8 mouse cellular contexts compared by ENCODE assay signal in genomic region chr14:55491291-55491833, GRCm38 (mm10). TPM values are rescaled to one million over a fixed set of nuclear protein-coding genes. Genes with fewer than 3 reads are reported as not detected.
DNase-seq lines count a peak whose midpoint lies in the region; ATAC-seq and TF ChIP-seq lines count a peak whose summit lies in the region.

No protein-coding gene starts in this region.

- H3K9ac ChIP-seq in heart, embryonic 16.5 days (ENCODE audit: low read length): peak overlapping the region; percentile 74
- H3K9ac ChIP-seq in lung, embryonic 14.5 days: peak overlapping the region; percentile 53

- H3K9me3 ChIP-seq in heart, embryonic 16.5 days (replicated peaks; ENCODE audit: control insufficient read depth, low read length): no peaks in the 10 kb centered on the region
- H3K9me3 ChIP-seq in lung, embryonic 14.5 days (ENCODE audit: low read depth, low read length): no peaks in the 10 kb centered on the region

- H3K4me2 ChIP-seq in heart, embryonic 16.5 days (ENCODE audit: low read depth, low read length): peak overlapping the region; percentile 90
- H3K4me2 ChIP-seq in lung, embryonic 14.5 days: peak overlapping the region; percentile 99

- TF ChIP-seq POLR2A in olfactory bulb, adult 2 months (IDR thresholded peaks at IDR 0.05; ENCODE audit: insufficient read depth, low read depth, low read length): no peak

- under 1% methylated on average over 30 of the region's 30 CpGs for WGBS in heart, embryonic 16.5 days
- WGBS in lung, embryonic 14.5 days: under 1% methylated on average over 30 of the region's 30 CpGs
- under 1% methylated on average over 30 of the region's 30 CpGs for WGBS in olfactory bulb, adult 2 months

- peak; percentile 69 for DNase-seq in NIH3T3 (ENCODE audit: low read depth)
- peak; percentile 56 for DNase-seq in c-Kit-positive CD71-negative TER-119-negative erythroid progenitor cells, embryonic 14.5 days (ENCODE audit: low read depth)
- peak; percentile 50 to 77 for DNase-seq in kidney, postnatal 36 days
- DNase-seq in lung, embryonic 14.5 days: peak; percentile 81
- peak; percentile 42 for DNase-seq in urinary bladder, postnatal 25 days (ENCODE audit: low spot score)

- peak overlapping the region; percentile 76 for H3K4me3 ChIP-seq in heart, embryonic 16.5 days (ENCODE audit: low read length)
- H3K4me3 ChIP-seq in lung, embryonic 14.5 days (ENCODE audit: low read depth, low read length): peak overlapping the region; percentile 66
- H3K4me3 ChIP-seq in olfactory bulb, adult 2 months (ENCODE audit: insufficient read depth, low read depth, low read length): peak overlapping the region; percentile 88

- no peaks in the 10 kb centered on the region; the same call in 1 of the 2 replicates for H3K36me3 ChIP-seq in heart, embryonic 16.5 days (ENCODE audit: control insufficient read depth, insufficient read depth)
- peaks cover 11% of the 10 kb centered on the region; the same call in 1 of the 2 replicates for H3K36me3 ChIP-seq in lung, embryonic 14.5 days (ENCODE audit: insufficient read depth)

- H3K27ac ChIP-seq in heart, embryonic 16.5 days (ENCODE audit: low read length): peak overlapping the region; percentile 47
- peak overlapping the region; percentile 46; the same call in 1 of the 2 replicates for H3K27ac ChIP-seq in lung, embryonic 14.5 days (ENCODE audit: low read depth)
- peak overlapping the region; percentile 85 for H3K27ac ChIP-seq in olfactory bulb, adult 2 months (ENCODE audit: insufficient read depth, low read depth, low read length)

- H3K27me3 ChIP-seq in heart, embryonic 16.5 days (ENCODE audit: control insufficient read depth, insufficient read depth, low read length): no peaks in the 10 kb centered on the region; the same call in 1 of the 2 replicates
- no peaks in the 10 kb centered on the region for H3K27me3 ChIP-seq in lung, embryonic 14.5 days (ENCODE audit: insufficient read depth, low read length)

- H3K4me1 ChIP-seq in heart, embryonic 16.5 days (ENCODE audit: control insufficient read depth, insufficient read depth, low read length): peaks cover 10% of the 10 kb centered on the region
- peaks cover 4% of the 10 kb centered on the region; the same call in 1 of the 2 replicates for H3K4me1 ChIP-seq in lung, embryonic 14.5 days (ENCODE audit: insufficient read depth)
- H3K4me1 ChIP-seq in olfactory bulb, adult 2 months (ENCODE audit: control insufficient read depth, insufficient read depth, low read length): peaks cover 6% of the 10 kb centered on the region

- no peak for TF ChIP-seq CTCF in lung, embryonic 14.5 days (IDR thresholded peaks at IDR 0.05; ENCODE audit: low read depth)
- no peak for TF ChIP-seq CTCF in olfactory bulb, adult 2 months (IDR thresholded peaks at IDR 0.05; ENCODE audit: insufficient read depth, low read depth, low read length)

- ATAC-seq in erythroid progenitor cell, adult 5-6 weeks (replicated peaks; ENCODE audit: low FRiP score, poor library complexity, severe bottlenecking): peak; percentile 87
- peak; percentile 73 for ATAC-seq in heart, embryonic 16.5 days (replicated peaks; ENCODE audit: extremely low read depth, insufficient read depth, low FRiP score)
- ATAC-seq in lung, embryonic 14.5 days (ENCODE audit: insufficient read depth): peak; percentile 82

RNA-seq across cellular contexts. Expression of gene Carmil3, which starts 0.9 kb away (rescaled TPM):
- total RNA-seq in erythroid progenitor cell, adult 5-6 weeks (2015; ENCODE audit: low replicate concordance): 0.42 TPM in 1 of 2 replicates, not detected in the other
- 0.13 TPM in 1 of 2 replicates, not detected in the other for total RNA-seq in erythroid progenitor cell, adult 5-6 weeks (2017; ENCODE audit: low replicate concordance)
- polyA plus RNA-seq in heart, embryonic 16.5 days (2015; fragmentation: Nextera tagmentation; extraction: Ambion mirVana): 1.3 and 1.9 TPM in 2 replicates
- polyA plus RNA-seq in lung, embryonic 14.5 days (2014; fragmentation: Nextera tagmentation; extraction: Ambion mirVana): 2.8 and 3.1 TPM in 2 replicates
- polyA plus RNA-seq in olfactory bulb, adult 2 months (2012; ENCODE audit: insufficient read depth, insufficient read length, low replicate concordance, missing spikeins): not detected in 2 replicates

RNA-seq across cellular contexts. Expression of gene Dhrs4, which starts 12.8 kb away (rescaled TPM):
- total RNA-seq in erythroid progenitor cell, adult 5-6 weeks (2015; ENCODE audit: low replicate concordance): 15.5 and 26.4 TPM in 2 replicates
- total RNA-seq in erythroid progenitor cell, adult 5-6 weeks (2017; ENCODE audit: low replicate concordance): 21.8 and 34.7 TPM in 2 replicates
- polyA plus RNA-seq in heart, embryonic 16.5 days (2015; fragmentation: Nextera tagmentation; extraction: Ambion mirVana): 67.2 and 68.9 TPM in 2 replicates
- 66.6 and 68.6 TPM in 2 replicates for polyA plus RNA-seq in lung, embryonic 14.5 days (2014; fragmentation: Nextera tagmentation; extraction: Ambion mirVana)
- polyA plus RNA-seq in olfactory bulb, adult 2 months (2012; ENCODE audit: insufficient read depth, insufficient read length, low replicate concordance, missing spikeins): not detected in 2 replicates

RNA-seq across cellular contexts. Expression of gene Cpne6, which starts 18.9 kb away (rescaled TPM):
- total RNA-seq in erythroid progenitor cell, adult 5-6 weeks (2015; ENCODE audit: low replicate concordance): not detected in 2 replicates
- total RNA-seq in erythroid progenitor cell, adult 5-6 weeks (2017; ENCODE audit: low replicate concordance): not detected in 2 replicates
- polyA plus RNA-seq in heart, embryonic 16.5 days (2015; fragmentation: Nextera tagmentation; extraction: Ambion mirVana): 0.21 and 0.24 TPM in 2 replicates
- polyA plus RNA-seq in lung, embryonic 14.5 days (2014; fragmentation: Nextera tagmentation; extraction: Ambion mirVana): 0.15 and 0.25 TPM in 2 replicates
- polyA plus RNA-seq in olfactory bulb, adult 2 months (2012; ENCODE audit: insufficient read depth, insufficient read length, low replicate concordance, missing spikeins): 357 TPM in 1 of 2 replicates, not detected in the other

RNA-seq across cellular contexts. Expression of gene Nrl, which starts 33.4 kb away (rescaled TPM):
- 0.84 TPM in 1 of 2 replicates, not detected in the other for total RNA-seq in erythroid progenitor cell, adult 5-6 weeks (2015; ENCODE audit: low replicate concordance)
- 0.51 and 0.98 TPM in 2 replicates for total RNA-seq in erythroid progenitor cell, adult 5-6 weeks (2017; ENCODE audit: low replicate concordance)
- 0.05 TPM in 1 of 2 replicates, not detected in the other for polyA plus RNA-seq in heart, embryonic 16.5 days (2015; fragmentation: Nextera tagmentation; extraction: Ambion mirVana)
- polyA plus RNA-seq in lung, embryonic 14.5 days (2014; fragmentation: Nextera tagmentation; extraction: Ambion mirVana): not detected in 2 replicates
- not detected in 2 replicates for polyA plus RNA-seq in olfactory bulb, adult 2 months (2012; ENCODE audit: insufficient read depth, insufficient read length, low replicate concordance, missing spikeins)

RNA-seq across cellular contexts. Expression of gene Pck2, which starts 48.7 kb away (rescaled TPM):
- 79.3 and 89.7 TPM in 2 replicates for total RNA-seq in erythroid progenitor cell, adult 5-6 weeks (2015; ENCODE audit: low replicate concordance)
- 112 and 125 TPM in 2 replicates for total RNA-seq in erythroid progenitor cell, adult 5-6 weeks (2017; ENCODE audit: low replicate concordance)
- polyA plus RNA-seq in heart, embryonic 16.5 days (2015; fragmentation: Nextera tagmentation; extraction: Ambion mirVana): 36.8 and 42.8 TPM in 2 replicates
- 52.1 and 55.4 TPM in 2 replicates for polyA plus RNA-seq in lung, embryonic 14.5 days (2014; fragmentation: Nextera tagmentation; extraction: Ambion mirVana)
- not detected in 2 replicates for polyA plus RNA-seq in olfactory bulb, adult 2 months (2012; ENCODE audit: insufficient read depth, insufficient read length, low replicate concordance, missing spikeins)

Comparison
In these comparisons a context has a peak if more than half of its experiments do, and no peak if none do; other contexts are left out.
1. Peak in every context shown above with its lines: DNase-seq, ATAC-seq, H3K4me3 ChIP-seq and H3K27ac ChIP-seq.
2. RNA of gene Dhrs4, which starts 12.8 kb away (polyA plus RNA-seq): 66.6 to 68.6 TPM in lung, embryonic 14.5 days and 67.2 to 68.9 TPM in heart, embryonic 16.5 days; not detected in olfactory bulb, adult 2 months; every median in the first group is over 10 times any median in the second.